Mouse (Mus musculus) megakaryocyte-erythroid progenitor cell, adult 5-6 weeks (primary cell): ENCODE measurements around the gene Ttc19. TPM values are rescaled to one million over a fixed set of nuclear protein-coding genes. Genes with fewer than 3 reads are reported as not detected.

Experiments used
- total RNA-seq, 2 experiments: library from RNA; stranded (forward) in 1 of 2; stranded (reverse) in 1 of 2; fragments of 200-1000, 215-1000 nt in 1 of 2; fragments of >200 nt in 1 of 2; fragmentation: Nextera tagmentation in 1 of 2; gene quantifications; 2 replicates each; pipeline ENCODE4 v1.2.3; 2014 to 2017

Gene Ttc19
- total RNA-seq, 2 experiments from 2014 or later, result 9.9 to 23.5 TPM

Other genes starting within 250 kb of the Ttc19 start
- not detected in 2 replicates for gene Adora2b, start 32.5 kb upstream of the Ttc19 start, total RNA-seq (2014; fragmentation: Nextera tagmentation)
- gene Adora2b, start 32.5 kb upstream of the Ttc19 start, total RNA-seq (2017), result not detected in 2 replicates
- 14.7 and 14.9 TPM in 2 replicates for gene Zswim7, start 98 bp upstream of the Ttc19 start, total RNA-seq (2014; fragmentation: Nextera tagmentation)
- 7.7 and 9.5 TPM in 2 replicates for gene Zswim7, start 98 bp upstream of the Ttc19 start, total RNA-seq (2017)
- 10.6 and 12.0 TPM in 2 replicates for gene Pigl, start 177.0 kb downstream of the Ttc19 start, total RNA-seq (2014; fragmentation: Nextera tagmentation)
- gene Pigl, start 177.0 kb downstream of the Ttc19 start, total RNA-seq (2017), result 2.0 and 3.2 TPM in 2 replicates
- 282 and 352 TPM in 2 replicates for gene Ncor1, start 177.1 kb downstream of the Ttc19 start, total RNA-seq (2014; fragmentation: Nextera tagmentation)
- 261 and 277 TPM in 2 replicates for gene Ncor1, start 177.1 kb downstream of the Ttc19 start, total RNA-seq (2017)